Mouse (Mus musculus): Measurements from ENCODE around the gene Col26a1.

DNA sequence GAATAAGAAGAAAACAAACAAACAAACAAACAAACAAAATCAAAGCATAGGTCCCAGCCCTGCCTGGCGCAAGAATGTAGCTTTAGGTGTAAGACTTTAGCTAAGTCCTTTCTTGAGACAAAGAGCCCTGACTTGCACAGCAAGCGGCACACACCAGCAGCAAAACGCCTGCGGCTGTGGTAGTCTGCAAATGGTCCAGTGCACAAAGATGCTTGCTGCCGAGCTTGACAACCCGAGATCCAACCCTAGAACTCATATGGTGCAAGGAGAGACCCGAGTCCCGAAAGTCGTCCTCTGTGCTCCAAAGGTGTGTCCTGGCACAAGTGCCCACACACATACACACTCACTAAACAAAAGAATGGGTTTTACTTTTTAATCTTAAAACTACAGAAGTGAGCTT is 19.7 kb downstream of the Col26a1 start:
- TF ChIP-seq CTCF (IDR thresholded peaks at IDR 0.05; ENCODE audit: control insufficient read depth, insufficient read depth, insufficient read length) (no peak), MYOG (IDR thresholded peaks at IDR 0.05; ENCODE audit: control insufficient read depth, extremely low read depth, insufficient read length) (no peak), MAX (IDR thresholded peaks at IDR 0.05) (no peak), USF1 (IDR thresholded peaks at IDR 0.05; ENCODE audit: low read depth) (no peak), CEBPB (IDR thresholded peaks at IDR 0.05; ENCODE audit: low read depth) (no peak), FOSL1 (IDR thresholded peaks at IDR 0.05; ENCODE audit: insufficient read depth, low read length, poor library complexity, severe bottlenecking) (no peak), MYOD1 (IDR thresholded peaks at IDR 0.05; ENCODE audit: control insufficient read depth, insufficient read length, low read depth) (no peak)
